Comparison of ENCODE assay signal across 21 mouse cellular contexts in genomic region chr5:67833841-67834240, GRCm38 (mm10). TPM values are rescaled to one million over a fixed set of nuclear protein-coding genes. Genes with fewer than 3 reads are reported as not detected.
DNase-seq lines count a peak whose midpoint lies in the region; ATAC-seq lines count a peak whose summit lies in the region.
"Had no signal": no experiment of that assay in that cellular context is flagged by ENCODE, and none has a peak within 500 bp of the region (broad histone marks: within the 10 kb centered on the region; RNA-seq: fewer than 3 reads in every experiment).

No protein-coding gene starts in this region.

- H3K36me3 ChIP-seq in liver, embryonic 11.5 days (ENCODE audit: control insufficient read depth, insufficient read depth, low read length) = no peaks in the 10 kb centered on the region
- no peaks in the 10 kb centered on the region for H3K36me3 ChIP-seq in liver, embryonic 15.5 days (replicated peaks)
- peaks cover 10% of the 10 kb centered on the region for H3K36me3 ChIP-seq in hindbrain, embryonic 13.5 days
- H3K36me3 ChIP-seq: embryonic facial prominence, embryonic 12.5 days; heart, embryonic 13.5 days had no signal

- H3K9me3 ChIP-seq in liver, embryonic 11.5 days (ENCODE audit: control insufficient read depth, low read length) = no peaks in the 10 kb centered on the region
- H3K9me3 ChIP-seq in liver, embryonic 15.5 days (replicated peaks) = no peaks in the 10 kb centered on the region
- no peaks in the 10 kb centered on the region for H3K9me3 ChIP-seq in hindbrain, embryonic 13.5 days
- H3K9me3 ChIP-seq: embryonic facial prominence, embryonic 12.5 days; forebrain, embryonic 12.5 days; G1E; heart, embryonic 13.5 days had no signal

- H3K27me3 ChIP-seq in liver, embryonic 11.5 days (replicated peaks; ENCODE audit: control insufficient read depth, insufficient read depth, low read length) = no peaks in the 10 kb centered on the region
- H3K27me3 ChIP-seq in liver, embryonic 15.5 days = no peaks in the 10 kb centered on the region
- no peaks in the 10 kb centered on the region for H3K27me3 ChIP-seq in hindbrain, embryonic 13.5 days
- H3K27me3 ChIP-seq: embryonic facial prominence, embryonic 12.5 days; forebrain, embryonic 12.5 days; heart, embryonic 13.5 days had no signal

- 83% methylated on average over 5 of the region's 5 CpGs for WGBS in liver, embryonic 11.5 days
- WGBS in liver, embryonic 15.5 days (ENCODE audit: insufficient replicate concordance) = 70% methylated on average over 5 of the region's 5 CpGs
- WGBS in hindbrain, embryonic 13.5 days = 97% methylated on average over 5 of the region's 5 CpGs

- no peak overlapping the region for H3K9ac ChIP-seq in liver, embryonic 11.5 days (ENCODE audit: low read depth, low read length)
- no peak overlapping the region for H3K9ac ChIP-seq in liver, embryonic 15.5 days
- no peak overlapping the region for H3K9ac ChIP-seq in hindbrain, embryonic 13.5 days
- H3K9ac ChIP-seq: embryonic facial prominence, embryonic 12.5 days; forebrain, embryonic 12.5 days; heart, embryonic 13.5 days had no signal

- 0 out of 2 replicates have a peak, but pooled peaks have one; percentile 46 for ATAC-seq in erythroid progenitor cell, adult 5-6 weeks (replicated peaks; ENCODE audit: low FRiP score, poor library complexity, severe bottlenecking)
- ATAC-seq in liver, embryonic 11.5 days (replicated peaks; ENCODE audit: low FRiP score) = no peak
- no peak for ATAC-seq in liver, embryonic 15.5 days (ENCODE audit: insufficient read depth)
- ATAC-seq in hindbrain, embryonic 13.5 days (ENCODE audit: low FRiP score) = no peak
- no peak for ATAC-seq in CD4-positive, CD25-positive, alpha-beta regulatory T cell, adult 4 months
- ATAC-seq: forebrain, embryonic 16.5 days; hindbrain, embryonic 16.5 days; inflammation-experienced regulatory T-cells, adult 6 months had no signal

- no peak overlapping the region for H3K4me3 ChIP-seq in liver, embryonic 11.5 days (ENCODE audit: low read depth, low read length)
- H3K4me3 ChIP-seq in liver, embryonic 15.5 days (replicated peaks) = no peak overlapping the region
- H3K4me3 ChIP-seq in hindbrain, embryonic 13.5 days = no peak overlapping the region
- H3K4me3 ChIP-seq: embryonic facial prominence, embryonic 12.5 days; forebrain, embryonic 12.5 days; heart, embryonic 13.5 days had no signal

- no peak overlapping the region for H3K4me2 ChIP-seq in liver, embryonic 11.5 days
- H3K4me2 ChIP-seq in liver, embryonic 15.5 days = peak overlapping the region; percentile 11; the same call in 1 of the 2 replicates
- H3K4me2 ChIP-seq in hindbrain, embryonic 13.5 days = no peak overlapping the region
- H3K4me2 ChIP-seq: embryonic facial prominence, embryonic 12.5 days; forebrain, embryonic 12.5 days; heart, embryonic 13.5 days had no signal

- DNase-seq in liver, embryonic 11.5 days (ENCODE audit: low spot score) = peak; percentile 29
- DNase-seq in cerebellum, adult 18-20 months = no peak
- no peak for DNase-seq in gastrocnemius, postnatal 4 days (ENCODE audit: low spot score in 2 of 2)
- DNase-seq: adrenal gland, postnatal 10 days; cerebellum, adult 11-12 months; cerebellum, adult 9-11 months; embryo, embryonic 11 days; gastrocnemius, postnatal 14 days; heart, adult 11 months; heart, postnatal 36 days had no signal

- H3K4me1 ChIP-seq in liver, embryonic 11.5 days (replicated peaks; ENCODE audit: control insufficient read depth, insufficient read depth, low read length) = peaks cover 34% of the 10 kb centered on the region
- H3K4me1 ChIP-seq in liver, embryonic 15.5 days (replicated peaks) = peaks cover 57% of the 10 kb centered on the region
- H3K4me1 ChIP-seq in hindbrain, embryonic 13.5 days (replicated peaks) = peaks cover 17% of the 10 kb centered on the region; the same call in 1 of the 2 replicates
- H3K4me1 ChIP-seq: embryonic facial prominence, embryonic 12.5 days; forebrain, embryonic 12.5 days had no signal

- H3K27ac ChIP-seq in liver, embryonic 11.5 days (ENCODE audit: low read depth, low read length) = no peak overlapping the region
- no peak overlapping the region for H3K27ac ChIP-seq in liver, embryonic 15.5 days (replicated peaks)
- H3K27ac ChIP-seq in hindbrain, embryonic 13.5 days = no peak overlapping the region
- H3K27ac ChIP-seq: embryonic facial prominence, embryonic 12.5 days; forebrain, embryonic 12.5 days; heart, embryonic 13.5 days had no signal

RNA-seq across cellular contexts. Expression of gene Atp8a1, which starts 13.4 kb away (rescaled TPM):
- total RNA-seq in erythroid progenitor cell, adult 5-6 weeks (2015; ENCODE audit: low replicate concordance) = 221 and 244 TPM in 2 replicates
- total RNA-seq in erythroid progenitor cell, adult 5-6 weeks (2017; ENCODE audit: low replicate concordance) = 297 and 307 TPM in 2 replicates
- polyA plus RNA-seq in liver, embryonic 11.5 days (2014; fragmentation: Nextera tagmentation; extraction: Ambion mirVana) = 60.5 and 73.8 TPM in 2 replicates
- 38.8 and 40.5 TPM in 2 replicates for polyA plus RNA-seq in liver, embryonic 15.5 days (2015; fragmentation: Nextera tagmentation; extraction: Ambion mirVana)
- 43.8 and 44.7 TPM in 2 replicates for polyA plus RNA-seq in hindbrain, embryonic 13.5 days (2015; fragmentation: Nextera tagmentation; extraction: Ambion mirVana)
- polyA plus RNA-seq in CD4-positive, CD25-positive, alpha-beta regulatory T cell, adult 4 months (2017; shearing (Covaris generic)) = 10 to 100 TPM; 10.6 to 12.2 TPM
- 10 to 100 TPM; 11.7 to 12.8 TPM for total RNA-seq in gastrocnemius, postnatal 4 days (2021)
